Mouse (Mus musculus) limb, embryonic 14.5 days (tissue): Measurements from ENCODE around the gene Spata25. TPM values are rescaled to one million over a fixed set of nuclear protein-coding genes. Genes with fewer than 3 reads are reported as not detected.

ENCODE experiments used
- ATAC-seq: fragments of 200-750 bp; cut with Nextera tagmentation; 2 replicates; pipeline ENCODE4 v1.8.0; 2017; ENCODE audit warnings: low read depth, moderate number of reproducible peaks, moderate TSS enrichment; ENCODE audit not compliant: low FRiP score
- DNase-seq: peaks from one replicate; pipeline ENCODE4 v3.0.0-alpha.2; 2015; ENCODE audit warnings: low spot score
- H3K27ac ChIP-seq: fragments of 300-500 bp; sonication (generic); replicated peaks from 2 replicates; pipeline ENCODE4 v1.5.1; 2014; ENCODE audit warnings: low read depth, mild to moderate bottlenecking, low read length, moderate library complexity, mixed read lengths
- H3K27me3 ChIP-seq: fragments of 300-500 bp; sonication (generic); 2 replicates; pipeline ENCODE4 v1.6.1; 2014; ENCODE audit warnings: low read length, mixed read lengths; ENCODE audit not compliant: control insufficient read depth, insufficient read depth
- H3K36me3 ChIP-seq: fragments of 300-500 bp; sonication (generic); 2 replicates; pipeline ENCODE4 v1.6.1; 2014; ENCODE audit warnings: mild to moderate bottlenecking, low read length, moderate library complexity, mixed read lengths; ENCODE audit not compliant: control insufficient read depth, insufficient read depth
- H3K4me1 ChIP-seq: fragments of 300-500 bp; sonication (generic); 2 replicates; pipeline ENCODE4 v1.6.1; 2014; ENCODE audit warnings: antibody characterized with exemption, low read length, mixed read lengths; ENCODE audit not compliant: control insufficient read depth, insufficient read depth
- H3K4me2 ChIP-seq: fragments of 300-500 bp; sonication (generic); replicated peaks from 2 replicates; pipeline ENCODE4 v1.6.1; 2014; ENCODE audit warnings: low read depth, mild to moderate bottlenecking, low read length, moderate library complexity; ENCODE audit not compliant: severe bottlenecking
- H3K4me3 ChIP-seq: fragments of 300-500 bp; sonication (generic); replicated peaks from 2 replicates; pipeline ENCODE4 v1.5.1; 2014; ENCODE audit warnings: low read length
- H3K9ac ChIP-seq: fragments of 300-500 bp; sonication (generic); 2 replicates; pipeline ENCODE4 v1.6.1; 2014; ENCODE audit warnings: mild to moderate bottlenecking, low read depth, low read length, moderate library complexity; ENCODE audit not compliant: severe bottlenecking
- H3K9me3 ChIP-seq: fragments of 300-500 bp; sonication (generic); 2 replicates; pipeline ENCODE4 v1.6.1; 2016; ENCODE audit warnings: low read length; ENCODE audit not compliant: control insufficient read depth
- POLR2A ChIP-seq: fragments of 200-500 bp; IDR thresholded peaks from 2 replicates; pipeline ENCODE4 v1.8.0; 2012; ENCODE audit warnings: inconsistent platforms, mild to moderate bottlenecking, moderate library complexity, borderline replicate concordance; ENCODE audit not compliant: insufficient read depth, insufficient read length; ENCODE audit errors: extremely low read depth
- WGBS: fragments of 180-500 bp; shearing (Covaris S2); extraction: QIAGEN DNeasy Blood & Tissue Kit; methylation state at CpG from one replicate; pipeline ENCODE4 v1.1.7; 2014; 5-methylcytosine and 5-hydroxymethylcytosine counted together
- polyA plus RNA-seq, 2 experiments: library from polyadenylated mRNA; depleted of rRNA in 1 of 2; stranded (reverse) in 1 of 2; unstranded in 1 of 2; fragments of >200 nt; fragmentation: Nextera tagmentation in 1 of 2; extraction: Ambion mirVana in 1 of 2; gene quantifications; 2 replicates each; pipeline versions ENCODE4 v1.2.1 to v1.2.3; 2012 to 2014

The Spata25 gene
- polyA plus RNA-seq, 2 experiments = 0.09 TPM; not detected in 1

DNA sequence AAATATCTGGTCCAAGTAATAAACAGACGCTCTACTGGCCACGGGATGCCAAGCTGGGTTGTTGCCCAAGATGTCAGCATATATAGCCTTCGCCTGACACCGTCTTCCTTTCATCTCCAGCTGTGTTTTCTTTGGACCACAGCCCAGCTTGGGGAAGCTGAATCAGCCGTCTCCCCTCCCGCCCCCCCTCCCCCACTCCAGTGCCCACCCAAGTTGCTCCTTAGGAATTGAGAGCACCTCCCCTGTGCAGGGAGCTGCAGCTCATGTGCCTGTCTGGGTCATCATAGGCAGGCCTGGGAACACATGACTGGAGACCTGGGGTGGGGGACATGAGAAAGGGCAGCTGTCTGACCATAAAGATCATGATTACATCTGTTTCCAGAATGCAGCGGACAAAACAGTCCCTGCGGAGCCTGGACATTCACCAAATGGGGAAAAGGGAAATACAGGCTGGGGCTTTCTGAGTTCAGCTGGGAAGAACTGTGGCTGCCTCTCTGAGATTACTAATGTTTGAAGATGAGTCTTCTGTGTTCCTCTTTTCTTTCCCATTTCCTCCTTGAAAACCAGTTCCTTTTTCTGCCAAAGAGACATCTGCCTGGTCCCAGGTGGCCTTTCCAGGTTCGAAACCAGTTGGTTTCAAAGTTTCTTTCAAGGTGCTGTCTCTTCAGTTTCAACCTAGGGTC is 34.0 kb upstream of the Spata25 start:
- peaks cover 14% of the 10 kb centered on the region for H3K27me3 ChIP-seq
- H3K4me3 ChIP-seq = no peak overlapping the region
- peak; percentile 71 for DNase-seq
- H3K4me1 ChIP-seq = 0 out of 2 replicates have a peak, but pooled peaks cover 5% of the 10 kb centered on the region
- no peak for TF ChIP-seq POLR2A
- no peak overlapping the region for H3K4me2 ChIP-seq
- H3K36me3 ChIP-seq = no peaks in the 10 kb centered on the region
- H3K9me3 ChIP-seq = no peaks in the 10 kb centered on the region
- peak; percentile 83; the same call in 1 of the 2 replicates for ATAC-seq
- H3K27ac ChIP-seq = no peak overlapping the region
- H3K9ac ChIP-seq = no peak overlapping the region
- 33% methylated on average over 8 of the region's 9 CpGs for WGBS

DNA sequence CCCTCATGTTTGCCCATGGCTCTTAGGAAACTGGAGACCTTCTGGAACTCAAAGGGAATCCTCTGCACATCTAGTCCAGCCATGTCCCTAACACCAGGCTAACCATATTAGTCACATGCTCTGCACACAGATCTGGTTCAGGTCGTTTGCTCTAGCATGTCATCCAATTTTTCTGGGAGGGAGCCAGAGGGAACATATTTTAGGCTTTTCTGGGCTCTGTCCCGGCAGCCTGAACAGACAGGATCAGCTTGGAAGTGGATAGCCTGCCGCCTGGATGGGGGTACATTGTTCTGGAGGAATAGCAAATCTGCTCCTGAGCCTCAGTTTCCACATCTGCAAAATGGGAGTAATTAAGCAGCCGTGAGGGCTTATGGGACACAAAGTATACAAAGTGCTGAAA is 32.8 kb upstream of the Spata25 start:
- H3K9ac ChIP-seq = no peak overlapping the region
- no peak for TF ChIP-seq POLR2A
- H3K9me3 ChIP-seq = no peaks in the 10 kb centered on the region
- 71% methylated on average over 4 of the region's 4 CpGs for WGBS
- H3K4me1 ChIP-seq = peaks cover 12% of the 10 kb centered on the region; the same call in 1 of the 2 replicates
- no peak overlapping the region for H3K4me3 ChIP-seq
- peaks cover 27% of the 10 kb centered on the region for H3K27me3 ChIP-seq
- ATAC-seq (no peak), DNase-seq (no peak)
- H3K27ac ChIP-seq = no peak overlapping the region
- no peaks in the 10 kb centered on the region for H3K36me3 ChIP-seq
- H3K4me2 ChIP-seq = no peak overlapping the region

DNA sequence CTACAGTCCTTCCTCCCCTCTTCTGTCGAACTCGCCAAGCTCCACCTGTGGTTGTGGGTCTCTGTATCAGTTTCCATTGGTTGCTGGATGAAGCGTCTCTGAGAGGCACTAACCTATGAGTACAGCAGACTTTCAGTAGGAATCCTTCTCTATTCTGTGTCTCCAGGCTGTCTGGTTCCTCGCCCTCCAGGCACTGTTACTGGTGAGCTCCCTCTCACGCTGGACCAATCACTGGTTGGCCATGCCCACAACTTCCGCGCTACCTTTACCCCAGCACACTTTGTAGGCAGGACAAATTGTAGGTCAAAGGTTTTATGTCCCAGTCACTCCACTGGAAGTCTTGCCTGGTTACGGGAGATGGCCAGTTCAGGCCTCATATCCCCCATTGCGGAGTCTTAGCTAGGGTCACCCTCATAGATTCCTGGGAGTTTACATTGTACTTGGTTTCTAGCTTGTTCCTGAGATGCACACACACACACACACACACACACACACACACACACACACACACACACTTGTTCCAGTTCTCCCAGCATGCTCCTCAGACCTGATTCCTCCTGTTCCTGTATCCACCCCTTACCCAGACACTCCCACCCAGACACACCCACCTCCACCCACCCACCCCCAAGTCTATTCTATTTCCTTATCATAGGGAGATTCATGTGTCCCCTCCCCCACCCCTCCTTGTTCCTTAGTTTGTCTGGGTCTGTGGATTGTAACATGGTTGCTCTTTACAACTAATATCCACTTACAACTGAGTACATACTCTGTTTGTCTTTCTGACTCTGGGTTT is 31.5 kb upstream of the Spata25 start:
- no peaks in the 10 kb centered on the region for H3K36me3 ChIP-seq
- no peak overlapping the region for H3K4me2 ChIP-seq
- TF ChIP-seq POLR2A = no peak
- H3K9me3 ChIP-seq = no peaks in the 10 kb centered on the region
- WGBS = 49% methylated on average over 9 of the region's 9 CpGs
- no peak overlapping the region for H3K27ac ChIP-seq
- DNase-seq (no peak), ATAC-seq (no peak)
- H3K4me1 ChIP-seq = peaks cover 13% of the 10 kb centered on the region; the same call in 1 of the 2 replicates
- no peak overlapping the region for H3K4me3 ChIP-seq
- no peak overlapping the region for H3K9ac ChIP-seq
- H3K27me3 ChIP-seq = peaks cover 39% of the 10 kb centered on the region

DNA sequence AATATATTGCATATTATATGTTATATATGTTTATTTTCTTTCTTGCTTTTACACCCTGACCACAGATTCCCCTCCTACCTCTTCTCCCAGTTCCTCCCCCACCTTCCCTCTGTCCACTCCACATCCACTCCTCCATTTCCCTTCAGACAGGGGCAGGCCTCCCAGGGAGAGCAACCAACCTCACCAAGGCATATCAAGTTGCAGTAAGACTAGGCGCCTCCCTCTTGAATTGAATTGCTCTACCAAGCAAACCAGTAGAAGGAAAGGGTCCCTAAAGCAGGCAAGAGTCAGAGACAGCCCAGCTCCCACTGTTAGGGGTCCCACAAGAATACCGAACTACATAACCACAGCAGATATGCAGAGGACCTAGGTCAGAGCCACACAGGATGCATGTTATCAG is 30.8 kb upstream of the Spata25 start:
- no peak overlapping the region for H3K27ac ChIP-seq
- WGBS = 43% methylated on average over 2 of the region's 2 CpGs
- ATAC-seq (no peak), DNase-seq (no peak)
- H3K4me2 ChIP-seq = no peak overlapping the region
- no peak overlapping the region for H3K9ac ChIP-seq
- no peak for TF ChIP-seq POLR2A
- H3K4me1 ChIP-seq = peaks cover 13% of the 10 kb centered on the region; the same call in 1 of the 2 replicates
- H3K36me3 ChIP-seq = no peaks in the 10 kb centered on the region
- H3K27me3 ChIP-seq = peaks cover 41% of the 10 kb centered on the region
- H3K9me3 ChIP-seq = no peaks in the 10 kb centered on the region
- no peak overlapping the region for H3K4me3 ChIP-seq

DNA sequence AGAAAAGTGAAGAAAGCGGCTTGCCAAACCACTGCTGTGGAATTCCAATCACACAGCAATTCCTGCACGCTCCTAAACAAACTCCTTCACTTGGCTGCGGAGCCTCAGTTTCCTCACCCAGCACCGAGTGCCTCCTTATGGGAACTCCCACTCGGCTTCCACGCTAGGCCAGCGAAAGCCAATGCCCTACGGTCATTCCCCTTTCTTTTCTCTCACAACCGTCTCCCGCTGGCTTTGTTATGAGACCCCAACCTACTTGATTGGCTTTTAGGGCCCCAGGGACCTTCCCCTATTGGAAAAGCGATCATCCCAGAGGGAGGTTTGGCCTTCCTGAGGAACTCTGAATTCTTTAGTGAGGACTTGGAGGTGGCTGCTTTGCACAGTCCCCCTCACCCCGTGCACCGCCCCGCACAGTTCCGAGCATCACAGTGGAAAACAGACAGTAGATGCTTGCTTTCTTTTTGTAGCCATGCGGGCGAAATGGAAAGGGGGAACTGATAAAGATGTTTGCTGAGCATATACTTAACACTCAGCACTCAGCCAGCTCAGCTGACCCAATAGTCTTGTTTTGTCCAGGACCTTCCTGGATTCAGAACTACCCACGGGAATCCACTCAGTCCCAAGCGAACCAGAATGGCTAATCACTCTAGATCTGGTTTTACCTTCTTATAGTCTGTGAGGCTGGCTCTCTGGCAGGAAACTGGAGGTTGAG is 29.7 kb upstream of the Spata25 start:
- ATAC-seq (no peak), DNase-seq (no peak)
- Histone ChIP-seq H3K36me3 (no peaks in the 10 kb centered on the region), H3K9ac (peak overlapping the region; percentile 47), H3K27ac (no peak overlapping the region), H3K9me3 (no peaks in the 10 kb centered on the region), H3K4me1 (peaks cover 13% of the 10 kb centered on the region; the same call in 1 of the 2 replicates), H3K27me3 (peaks cover 41% of the 10 kb centered on the region), H3K4me2 (peak overlapping the region; percentile 97), H3K4me3 (peak overlapping the region; percentile 52)
- 6% methylated on average over 18 of the region's 19 CpGs for WGBS
- TF ChIP-seq POLR2A = no peak
